ENCODE assay signal across 10 mouse cellular contexts in genomic region chr12:40464282-40464681, GRCm38 (mm10). TPM values are rescaled to one million over a fixed set of nuclear protein-coding genes. Genes with fewer than 3 reads are reported as not detected.
DNase-seq lines count a peak whose midpoint lies in the region; ATAC-seq lines count a peak whose summit lies in the region.
"Had no signal": no experiment of that assay in that cellular context is flagged by ENCODE, and none has a peak within 500 bp of the region (broad histone marks: within the 10 kb centered on the region; RNA-seq: fewer than 3 reads in every experiment).

No protein-coding gene starts in this region.

- H3K27ac ChIP-seq in heart, embryonic 11.5 days (ENCODE audit: low read depth, low read length): no peak overlapping the region
- no peak overlapping the region for H3K27ac ChIP-seq in heart, embryonic 12.5 days (ENCODE audit: poor library complexity, severe bottlenecking)
- H3K27ac ChIP-seq in forebrain, embryonic 14.5 days (ENCODE audit: low read depth, low read length): no peak overlapping the region
- H3K27ac ChIP-seq in liver, embryonic 12.5 days: no peak overlapping the region

- peaks cover 17% of the 10 kb centered on the region for H3K4me1 ChIP-seq in heart, embryonic 11.5 days (ENCODE audit: control insufficient read depth, insufficient read depth, low read length)
- H3K4me1 ChIP-seq in heart, embryonic 12.5 days (replicated peaks): peaks cover 35% of the 10 kb centered on the region
- peaks cover 13% of the 10 kb centered on the region for H3K4me1 ChIP-seq in forebrain, embryonic 14.5 days (ENCODE audit: control insufficient read depth, insufficient read depth, low read length)
- no peaks in the 10 kb centered on the region for H3K4me1 ChIP-seq in liver, embryonic 12.5 days
- H3K4me1 ChIP-seq: megakaryocyte, embryonic 14.5 days had no signal

- H3K27me3 ChIP-seq in heart, embryonic 11.5 days (ENCODE audit: control insufficient read depth, insufficient read depth, low read length): no peaks in the 10 kb centered on the region
- no peaks in the 10 kb centered on the region for H3K27me3 ChIP-seq in heart, embryonic 12.5 days (replicated peaks)
- H3K27me3 ChIP-seq in forebrain, embryonic 14.5 days (replicated peaks; ENCODE audit: control insufficient read depth, insufficient read depth, low read length): no peaks in the 10 kb centered on the region
- no peaks in the 10 kb centered on the region for H3K27me3 ChIP-seq in liver, embryonic 12.5 days (replicated peaks)
- H3K27me3 ChIP-seq: CH12.LX had no signal

- H3K36me3 ChIP-seq in heart, embryonic 11.5 days (ENCODE audit: control insufficient read depth, insufficient read depth, low read length): no peaks in the 10 kb centered on the region
- no peaks in the 10 kb centered on the region for H3K36me3 ChIP-seq in heart, embryonic 12.5 days
- no peaks in the 10 kb centered on the region for H3K36me3 ChIP-seq in forebrain, embryonic 14.5 days (ENCODE audit: control insufficient read depth, insufficient read depth, low read length)
- H3K36me3 ChIP-seq in liver, embryonic 12.5 days: no peaks in the 10 kb centered on the region

- H3K4me2 ChIP-seq in heart, embryonic 11.5 days: no peak overlapping the region; the same call in 1 of the 2 replicates
- H3K4me2 ChIP-seq in heart, embryonic 12.5 days: no peak overlapping the region
- H3K4me2 ChIP-seq in forebrain, embryonic 14.5 days (ENCODE audit: low read length): no peak overlapping the region
- H3K4me2 ChIP-seq in liver, embryonic 12.5 days: no peak overlapping the region

- H3K9ac ChIP-seq in heart, embryonic 11.5 days (ENCODE audit: low read depth, low read length): no peak overlapping the region
- H3K9ac ChIP-seq in heart, embryonic 12.5 days: no peak overlapping the region
- H3K9ac ChIP-seq in forebrain, embryonic 14.5 days (ENCODE audit: low read length): no peak overlapping the region
- H3K9ac ChIP-seq in liver, embryonic 12.5 days: no peak overlapping the region

- H3K9me3 ChIP-seq in heart, embryonic 11.5 days (replicated peaks; ENCODE audit: control insufficient read depth, low read length): no peaks in the 10 kb centered on the region
- H3K9me3 ChIP-seq in heart, embryonic 12.5 days (replicated peaks): no peaks in the 10 kb centered on the region
- H3K9me3 ChIP-seq in forebrain, embryonic 14.5 days (replicated peaks; ENCODE audit: control insufficient read depth, low read length): no peaks in the 10 kb centered on the region
- no peaks in the 10 kb centered on the region for H3K9me3 ChIP-seq in liver, embryonic 12.5 days (replicated peaks)
- H3K9me3 ChIP-seq: megakaryocyte, embryonic 14.5 days had no signal

- ATAC-seq in heart, embryonic 11.5 days (replicated peaks; ENCODE audit: insufficient number of reproducible peaks, low FRiP score, low TSS enrichment): peak; percentile 14; the same call in 1 of the 2 replicates
- ATAC-seq in heart, embryonic 12.5 days (ENCODE audit: insufficient number of reproducible peaks, low FRiP score): no peak
- peak; percentile 42; the same call in 1 of the 2 replicates for ATAC-seq in forebrain, embryonic 14.5 days
- ATAC-seq in liver, embryonic 12.5 days: no peak

- DNase-seq in cerebellum, adult 11 months: peak; percentile 89
- peak; percentile 20 for DNase-seq in forebrain, embryonic 14.5 days (ENCODE audit: low spot score)
- DNase-seq in layer of hippocampus, adult 9-11 months: peak; percentile 54
- no peak for DNase-seq in adrenal gland, postnatal 36 days
- no peak for DNase-seq in adrenal gland, adult (ENCODE audit: inconsistent age in 2 of 2, low spot score in 1 of 2)

- no peak overlapping the region for H3K4me3 ChIP-seq in heart, embryonic 11.5 days (ENCODE audit: low read depth, low read length)
- no peak overlapping the region for H3K4me3 ChIP-seq in heart, embryonic 12.5 days
- no peak overlapping the region for H3K4me3 ChIP-seq in forebrain, embryonic 14.5 days (ENCODE audit: low read depth, low read length)
- no peak overlapping the region for H3K4me3 ChIP-seq in liver, embryonic 12.5 days
- H3K4me3 ChIP-seq: megakaryocyte, embryonic 14.5 days had no signal

- WGBS in heart, embryonic 11.5 days (ENCODE audit: insufficient replicate concordance): 42% methylated on average over 6 of the region's 6 CpGs
- WGBS in heart, embryonic 12.5 days: 49% methylated on average over 6 of the region's 6 CpGs
- WGBS in forebrain, embryonic 14.5 days: 33% methylated on average over 6 of the region's 6 CpGs
- 66% methylated on average over 6 of the region's 6 CpGs for WGBS in liver, embryonic 12.5 days (ENCODE audit: insufficient replicate concordance)

RNA-seq across cellular contexts. Expression of gene Dock4, which starts 18.5 kb away (rescaled TPM):
- 6.1 and 8.1 TPM in 2 replicates for polyA plus RNA-seq in heart, embryonic 11.5 days (2014; fragmentation: Nextera tagmentation; extraction: Ambion mirVana)
- polyA plus RNA-seq in heart, embryonic 12.5 days (2016; fragmentation: Nextera tagmentation; extraction: Ambion mirVana): 7.3 and 10.1 TPM in 2 replicates
- polyA plus RNA-seq in forebrain, embryonic 14.5 days (2014; fragmentation: Nextera tagmentation; extraction: Ambion mirVana): 9.7 and 16.9 TPM in 2 replicates
- total RNA-seq in adrenal gland, postnatal 36 days (2021): 10 to 100 TPM; 13.5 to 18.0 TPM
- 2.2 and 2.6 TPM in 2 replicates for polyA plus RNA-seq in liver, embryonic 12.5 days (2016; fragmentation: Nextera tagmentation; extraction: Ambion mirVana)

RNA-seq across cellular contexts. Expression of gene Zfp277, which starts 18.6 kb away (rescaled TPM):
- polyA plus RNA-seq in heart, embryonic 11.5 days (2014; fragmentation: Nextera tagmentation; extraction: Ambion mirVana): 32.4 and 35.8 TPM in 2 replicates
- 25.6 and 30.2 TPM in 2 replicates for polyA plus RNA-seq in heart, embryonic 12.5 days (2016; fragmentation: Nextera tagmentation; extraction: Ambion mirVana)
- 32.5 and 37.6 TPM in 2 replicates for polyA plus RNA-seq in forebrain, embryonic 14.5 days (2014; fragmentation: Nextera tagmentation; extraction: Ambion mirVana)
- 10 to 100 TPM; 13.2 to 20.4 TPM for total RNA-seq in adrenal gland, postnatal 36 days (2021)
- 11.6 and 12.1 TPM in 2 replicates for polyA plus RNA-seq in liver, embryonic 12.5 days (2016; fragmentation: Nextera tagmentation; extraction: Ambion mirVana)

Comparison
In these comparisons a context has a peak if more than half of its experiments do, and no peak if none do; other contexts are left out.
1. ATAC-seq: peak in heart, embryonic 11.5 days (single experiment) and forebrain, embryonic 14.5 days (single experiment); none in heart, embryonic 12.5 days (single experiment) and liver, embryonic 12.5 days (single experiment).
2. DNase-seq: peak in cerebellum, adult 11 months (single experiment), forebrain, embryonic 14.5 days (single experiment) and layer of hippocampus, adult 9-11 months (single experiment); none in adrenal gland, postnatal 36 days (0 of 2) and adrenal gland, adult (0 of 2).